Mouse (Mus musculus) CD8-positive naive resting alpha-beta T cell, adult 2 months (primary cell): ENCODE data around the gene Prkg1.

ENCODE experiments used
- DNase-seq, 2 experiments: peaks; one replicate each; pipeline ENCODE4 v3.0.0; 2022; ENCODE audit warnings: low read depth in 2 of 2, low spot score in 2 of 2

Gene Prkg1

GRCm38 (mm10) chr19:31177279-31177922 lies 587.4 kb downstream of the Prkg1 start:
- DNase-seq: no peak

- DNase-seq: no peak
Observed at GRCm38 (mm10) chr19:31170985-31171384, 593.8 kb downstream of the Prkg1 start.

- DNase-seq: no peak
Observed at GRCm38 (mm10) chr19:31158944-31159460, 605.8 kb downstream of the Prkg1 start.

- DNase-seq: no peak
Observed at GRCm38 (mm10) chr19:31153399-31153798, 611.4 kb downstream of the Prkg1 start.

GRCm38 (mm10) chr19:31149902-31150301 lies 614.9 kb downstream of the Prkg1 start:
- DNase-seq: no peak

GRCm38 (mm10) chr19:31147457-31147856 lies 617.4 kb downstream of the Prkg1 start:
- DNase-seq: no peak

- no peak for DNase-seq
Observed at GRCm38 (mm10) chr19:31146156-31146555, 618.7 kb downstream of the Prkg1 start.

GRCm38 (mm10) chr19:31141905-31142304 lies 622.9 kb downstream of the Prkg1 start:
- no peak for DNase-seq

GRCm38 (mm10) chr19:31136316-31136715 lies 628.5 kb downstream of the Prkg1 start:
- DNase-seq: no peak

- DNase-seq: no peak
Observed at GRCm38 (mm10) chr19:31132614-31133013, 632.2 kb downstream of the Prkg1 start.

GRCm38 (mm10) chr19:31124628-31125027 lies 640.2 kb downstream of the Prkg1 start:
- no peak for DNase-seq

- DNase-seq: no peak
Observed at GRCm38 (mm10) chr19:31114690-31115089, 650.1 kb downstream of the Prkg1 start.

GRCm38 (mm10) chr19:31106835-31107554 lies 657.8 kb downstream of the Prkg1 start:
- no peak for DNase-seq

GRCm38 (mm10) chr19:31106036-31106435 lies 658.8 kb downstream of the Prkg1 start:
- no peak for DNase-seq

GRCm38 (mm10) chr19:31104764-31105163 lies 660.1 kb downstream of the Prkg1 start:
- no peak for DNase-seq

- no peak for DNase-seq
Observed at GRCm38 (mm10) chr19:31099369-31099768, 665.5 kb downstream of the Prkg1 start.

GRCm38 (mm10) chr19:31097857-31098256 lies 667.0 kb downstream of the Prkg1 start:
- DNase-seq: no peak

GRCm38 (mm10) chr19:31083761-31084160 lies 681.1 kb downstream of the Prkg1 start:
- DNase-seq: peak; percentile 2 to 6

GRCm38 (mm10) chr19:31082662-31083429 lies 682.0 kb downstream of the Prkg1 start, which contains the start of gene Cstf2t:
Cstf2t (plus strand) TSS chr19:31082837.
- DNase-seq: peak; percentile 99

GRCm38 (mm10) chr19:31082226-31082625 lies 682.6 kb downstream of the Prkg1 start:
- no peak for DNase-seq

GRCm38 (mm10) chr19:31078241-31078640 lies 686.6 kb downstream of the Prkg1 start:
- DNase-seq: no peak

GRCm38 (mm10) chr19:31076106-31076505 lies 688.7 kb downstream of the Prkg1 start:
- DNase-seq: no peak
